Mouse (Mus musculus) forebrain, embryonic 10.5 days (tissue): ENCODE results near the gene Ciao2a. TPM values are rescaled to one million over a fixed set of nuclear protein-coding genes. Genes with fewer than 3 reads are reported as not detected.
A peak's percentile ranks its signal among the peaks of the same experiment; 100 is the strongest.

Experiments
- DNase-seq: peaks from one replicate; pipeline ENCODE4 v3.0.0-alpha.2; 2017; ENCODE audit warnings: low spot score; ENCODE audit errors: extremely low spot score
- H3K27ac ChIP-seq: fragments of 300-500 bp; sonication (generic); 2 replicates; pipeline ENCODE4 v1.5.1; 2016; ENCODE audit warnings: mild to moderate bottlenecking
- H3K27me3 ChIP-seq: fragments of 300-500 bp; sonication (generic); 2 replicates; pipeline ENCODE4 v1.6.1; 2016; ENCODE audit warnings: mild to moderate bottlenecking; ENCODE audit not compliant: poor library complexity, severe bottlenecking
- H3K36me3 ChIP-seq: fragments of 300-500 bp; sonication (generic); replicated peaks from 2 replicates; pipeline ENCODE4 v1.6.1; 2016; ENCODE audit warnings: mild to moderate bottlenecking, moderate library complexity
- H3K4me1 ChIP-seq: fragments of 300-500 bp; sonication (generic); 2 replicates; pipeline ENCODE4 v1.6.1; 2016
- H3K4me3 ChIP-seq: fragments of 300-500 bp; sonication (generic); 2 replicates; pipeline ENCODE4 v1.5.1; 2016; ENCODE audit warnings: mild to moderate bottlenecking, moderate library complexity
- H3K9me3 ChIP-seq: fragments of 300-500 bp; sonication (generic); 2 replicates; pipeline ENCODE4 v1.6.1; 2016; ENCODE audit warnings: mild to moderate bottlenecking, moderate library complexity
- WGBS: fragments of 180-500 bp; shearing (Covaris S2); methylation state at CpG from one replicate; pipeline ENCODE4 v1.1.7; 2016; 5-methylcytosine and 5-hydroxymethylcytosine counted together
- polyA plus RNA-seq: library from polyadenylated mRNA; unstranded; fragments of >200 nt; fragmentation: Nextera tagmentation; extraction: Ambion mirVana; gene quantifications from 2 replicates; pipeline ENCODE4 v1.2.1, GENCODE M21; 2016

Ciao2a gene
- polyA plus RNA-seq, 1 experiment from 2014 or later: 168 TPM

DNA sequence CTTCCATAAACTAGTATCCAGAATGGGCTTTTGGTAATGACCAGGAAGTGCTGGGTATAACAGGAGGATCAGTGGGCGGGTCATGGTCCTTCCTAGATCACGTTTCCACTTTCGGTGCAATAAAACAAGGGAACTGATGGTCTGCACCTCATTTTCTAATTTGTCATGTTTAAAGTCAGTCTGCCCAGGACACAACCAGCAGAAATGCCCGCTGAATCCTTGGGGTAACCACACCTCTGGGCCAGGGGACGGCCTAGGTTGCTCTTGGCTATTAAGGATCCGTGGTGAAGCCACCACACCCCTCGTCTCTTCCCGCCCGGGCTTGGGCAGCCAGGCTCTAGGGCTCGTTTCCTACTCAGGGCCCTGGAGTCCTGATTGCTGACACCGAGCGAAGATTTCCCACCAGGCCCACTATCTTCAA lies 2.3 kb upstream of the Ciao2a start:
- H3K27ac ChIP-seq: peak overlapping the region; percentile 94
- H3K4me3 ChIP-seq: peak overlapping the region; percentile 86
- no peaks in the 10 kb centered on the region for H3K27me3 ChIP-seq
- peaks cover 51% of the 10 kb centered on the region for H3K4me1 ChIP-seq
- peaks cover 12% of the 10 kb centered on the region for H3K36me3 ChIP-seq
- peak; percentile 25 for DNase-seq
- under 1% methylated on average over 12 of the region's 12 CpGs for WGBS
- H3K9me3 ChIP-seq: no peaks in the 10 kb centered on the region

DNA sequence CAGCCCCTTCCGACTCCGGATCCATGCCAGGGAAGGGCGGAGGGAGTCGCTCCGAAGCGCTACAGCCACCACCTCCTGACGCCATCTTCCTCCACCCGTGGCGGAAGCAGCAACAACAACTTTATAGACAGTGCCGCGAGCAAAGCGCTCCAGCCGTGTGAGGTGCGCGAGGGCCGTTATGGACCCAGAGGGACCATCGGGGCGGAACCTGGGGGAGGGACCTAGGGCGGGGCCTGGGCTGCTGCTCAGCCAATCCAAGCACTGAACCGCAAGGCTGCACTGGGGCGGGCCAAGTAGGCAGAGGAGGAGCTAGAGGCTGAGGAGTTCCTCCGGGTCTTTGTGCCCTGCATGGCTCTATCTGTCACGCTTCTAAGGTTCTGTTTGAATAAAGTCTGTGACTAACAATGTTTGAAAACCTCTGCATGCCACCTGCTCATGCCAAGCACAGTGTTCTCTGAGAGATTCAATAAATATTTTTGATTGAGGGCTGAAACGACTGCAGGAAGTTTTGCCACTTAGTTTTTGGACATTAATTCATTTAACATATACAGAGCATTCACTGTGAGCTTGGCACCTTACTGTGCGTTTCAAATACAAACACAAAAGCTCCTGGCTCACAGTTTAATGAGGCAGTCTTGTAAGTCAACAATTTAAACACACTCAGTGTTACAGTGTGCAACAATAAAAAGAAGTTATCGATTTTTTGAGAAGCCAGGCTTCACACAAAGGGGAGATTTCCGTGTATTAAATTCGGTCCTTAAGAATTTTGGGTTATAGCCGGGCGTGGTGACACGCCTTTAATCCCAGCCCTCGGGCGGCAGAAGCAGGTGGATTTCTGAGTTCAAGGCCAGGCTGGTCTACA lies 1.5 kb upstream of the Ciao2a start:
- WGBS: 17% methylated on average over 33 of the region's 33 CpGs
- Histone ChIP-seq H3K9me3 (no peaks in the 10 kb centered on the region), H3K36me3 (peaks cover 12% of the 10 kb centered on the region), H3K27me3 (no peaks in the 10 kb centered on the region), H3K27ac (peak overlapping the region; percentile 94), H3K4me1 (peaks cover 51% of the 10 kb centered on the region), H3K4me3 (peak overlapping the region; percentile 86)
- DNase-seq: peak; percentile 99

DNA sequence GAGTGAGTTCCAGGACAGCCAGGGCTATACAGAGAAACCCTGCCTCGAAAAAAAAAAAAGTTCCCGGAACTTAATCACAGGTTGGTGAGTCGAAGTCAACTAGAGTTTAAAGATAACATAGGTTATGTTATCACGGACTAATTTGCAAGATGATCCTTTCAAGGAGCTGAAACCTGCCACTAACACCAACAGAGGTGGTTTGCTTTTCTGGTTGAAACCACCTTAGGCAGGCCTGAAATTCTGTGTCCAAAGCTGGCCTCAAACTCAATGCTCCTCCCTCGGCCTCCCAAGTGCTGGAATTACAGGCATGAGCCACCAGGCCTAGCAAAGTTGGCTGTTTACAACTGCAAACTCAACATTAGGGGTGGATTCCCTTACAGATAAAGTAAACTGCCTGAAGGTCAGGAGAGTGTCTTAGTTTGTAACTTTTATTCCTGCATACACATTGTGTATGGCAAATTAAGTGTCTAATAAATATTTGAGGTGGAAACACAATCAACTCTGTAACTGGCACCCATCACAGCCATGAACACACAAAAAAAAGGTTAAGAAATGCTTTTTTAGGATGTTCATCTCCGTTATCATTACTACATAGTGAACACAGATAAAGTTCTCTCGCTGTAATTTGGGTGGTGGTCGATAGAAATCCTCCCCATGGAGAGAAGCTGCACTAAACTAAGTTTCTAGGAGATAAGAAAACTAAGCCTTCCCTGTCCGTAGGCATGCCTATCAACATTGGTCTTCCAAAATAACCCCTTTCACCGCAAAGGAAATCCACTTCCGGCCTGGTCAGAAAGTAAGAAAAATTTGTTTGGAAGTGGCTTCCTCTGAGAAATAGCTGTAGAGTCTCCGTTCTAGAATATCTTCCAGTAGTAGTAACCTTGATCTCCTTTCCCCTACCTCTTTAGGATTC lies 612 bp upstream of the Ciao2a start:
- no peak for DNase-seq
- Histone ChIP-seq H3K27me3 (no peaks in the 10 kb centered on the region), H3K4me3 (peak overlapping the region; percentile 86), H3K27ac (peak overlapping the region; percentile 94), H3K4me1 (peaks cover 51% of the 10 kb centered on the region), H3K36me3 (peaks cover 20% of the 10 kb centered on the region), H3K9me3 (no peaks in the 10 kb centered on the region)
- WGBS: 66% methylated on average over 12 of the region's 12 CpGs

DNA sequence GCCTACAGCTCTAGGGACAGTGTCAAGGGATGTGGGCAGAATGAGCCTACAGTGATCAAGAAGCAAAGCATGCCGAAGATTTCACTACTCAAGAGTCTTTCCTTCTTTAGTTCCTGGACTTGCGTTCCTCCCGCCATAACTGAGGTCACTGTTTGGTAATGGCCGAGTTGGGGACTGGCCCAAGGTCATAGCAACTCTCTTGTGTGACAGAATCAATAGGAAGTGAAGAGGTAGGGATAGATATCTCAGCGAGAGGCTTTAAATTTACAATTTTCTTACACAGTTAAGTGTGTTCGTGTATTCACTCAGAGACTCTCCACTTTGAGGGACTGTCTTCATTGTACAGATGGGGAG lies 759 bp downstream of the Ciao2a start:
- Histone ChIP-seq H3K9me3 (no peaks in the 10 kb centered on the region), H3K4me3 (peak overlapping the region; percentile 86), H3K27ac (peak overlapping the region; percentile 94), H3K36me3 (peaks cover 24% of the 10 kb centered on the region), H3K4me1 (peaks cover 51% of the 10 kb centered on the region), H3K27me3 (no peaks in the 10 kb centered on the region)
- 54% methylated on average over 6 of the region's 6 CpGs for WGBS
- DNase-seq: no peak

DNA sequence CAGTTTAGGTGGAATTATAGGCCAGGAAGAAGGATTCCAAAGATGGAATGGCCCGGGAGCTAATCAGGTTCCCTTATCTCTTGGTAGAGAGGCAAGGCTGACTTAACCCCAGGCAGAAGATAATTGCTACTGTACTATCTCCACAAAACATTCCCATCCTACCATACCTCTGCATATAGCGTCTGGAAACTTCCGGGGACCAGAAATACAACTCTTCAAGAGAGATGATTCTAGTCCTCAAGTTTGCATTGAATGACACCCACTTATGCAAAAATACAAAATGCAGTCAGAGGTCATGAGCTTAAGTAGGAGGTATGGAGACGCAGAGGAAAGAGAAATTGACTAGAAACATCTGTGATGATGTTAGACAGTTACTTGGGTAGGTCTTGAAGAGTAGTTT lies 1.5 kb downstream of the Ciao2a start:
- Histone ChIP-seq H3K4me3 (peak overlapping the region; percentile 86), H3K27me3 (no peaks in the 10 kb centered on the region), H3K4me1 (peaks cover 46% of the 10 kb centered on the region), H3K27ac (no peak overlapping the region), H3K36me3 (peaks cover 28% of the 10 kb centered on the region), H3K9me3 (no peaks in the 10 kb centered on the region)
- 91% methylated on average over 4 of the region's 4 CpGs for WGBS
- no peak for DNase-seq

DNA sequence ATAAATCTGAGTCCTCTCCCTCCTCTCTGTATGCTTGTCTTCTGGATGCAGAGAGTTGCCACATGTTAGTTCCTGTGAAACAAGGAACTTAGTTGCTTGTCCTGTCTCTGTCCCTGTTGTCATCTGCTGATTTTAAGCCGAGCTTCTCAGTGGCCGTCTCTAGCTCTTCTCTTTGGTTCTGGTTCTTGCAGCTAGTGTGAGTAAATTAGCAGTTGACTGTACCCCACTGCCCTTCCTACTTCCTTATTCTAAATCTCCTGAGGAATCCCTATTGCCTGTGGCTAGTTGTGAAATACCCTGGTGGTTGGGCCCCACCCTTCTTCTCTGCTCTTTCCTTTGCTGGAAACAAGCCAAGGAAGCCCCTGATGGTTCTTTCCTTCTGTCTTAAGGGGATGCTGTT lies 5.1 kb downstream of the Ciao2a start:
- no peak for DNase-seq
- H3K27me3 ChIP-seq: no peaks in the 10 kb centered on the region
- H3K4me3 ChIP-seq: no peak overlapping the region
- peaks cover 61% of the 10 kb centered on the region for H3K36me3 ChIP-seq
- H3K4me1 ChIP-seq: peaks cover 16% of the 10 kb centered on the region
- 95% methylated on average over 2 of the region's 2 CpGs for WGBS
- H3K9me3 ChIP-seq: no peaks in the 10 kb centered on the region
- H3K27ac ChIP-seq: no peak overlapping the region

DNA sequence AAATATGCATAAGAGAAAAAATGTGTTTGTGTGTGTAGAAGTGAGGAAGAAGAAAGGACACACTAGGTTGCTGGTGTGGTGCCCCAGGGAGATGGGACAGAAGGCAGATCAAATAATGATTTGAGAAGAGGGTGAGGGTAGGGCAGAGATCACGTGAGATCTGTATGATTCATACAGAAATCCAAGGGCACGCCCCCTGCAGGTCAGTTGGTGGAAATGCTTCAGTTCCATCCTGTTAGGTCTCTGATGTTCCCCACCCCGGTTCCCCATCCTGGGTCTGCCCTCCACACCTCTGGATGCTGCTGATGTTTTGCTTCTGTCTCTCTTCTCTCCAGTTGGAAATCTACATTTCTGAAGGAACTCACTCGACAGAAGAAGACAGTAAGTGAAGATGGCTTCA lies 9.6 kb downstream of the Ciao2a start:
- no peak overlapping the region for H3K4me3 ChIP-seq
- H3K9me3 ChIP-seq: no peaks in the 10 kb centered on the region
- H3K27ac ChIP-seq: no peak overlapping the region
- no peaks in the 10 kb centered on the region for H3K27me3 ChIP-seq
- H3K36me3 ChIP-seq: peaks cover 93% of the 10 kb centered on the region
- 53% methylated on average over 4 of the region's 4 CpGs for WGBS
- no peaks in the 10 kb centered on the region for H3K4me1 ChIP-seq
- DNase-seq: no peak

DNA sequence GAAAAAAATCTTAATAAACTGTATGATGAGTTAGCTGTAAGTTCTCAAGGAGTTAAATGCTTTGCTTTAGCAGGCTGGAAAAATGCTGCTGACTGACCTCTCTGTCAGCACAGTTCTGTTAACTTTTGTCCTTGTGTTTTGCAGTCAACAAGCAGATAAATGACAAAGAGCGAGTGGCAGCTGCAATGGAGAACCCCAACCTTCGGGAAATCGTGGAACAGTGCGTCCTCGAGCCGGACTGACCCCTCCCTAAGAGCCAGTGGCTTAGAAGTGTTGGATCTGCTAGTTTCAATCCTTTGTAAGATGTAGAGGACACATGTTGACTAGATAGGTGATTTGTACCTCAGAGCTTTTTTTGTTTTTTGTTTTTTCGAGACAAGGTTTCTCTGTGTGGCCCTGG lies 11.8 kb downstream of the Ciao2a start:
- Histone ChIP-seq H3K27me3 (no peaks in the 10 kb centered on the region), H3K4me1 (no peaks in the 10 kb centered on the region), H3K27ac (no peak overlapping the region), H3K4me3 (no peak overlapping the region), H3K36me3 (peaks cover 77% of the 10 kb centered on the region), H3K9me3 (no peaks in the 10 kb centered on the region)
- DNase-seq: no peak
- 93% methylated on average over 7 of the region's 7 CpGs for WGBS

DNA sequence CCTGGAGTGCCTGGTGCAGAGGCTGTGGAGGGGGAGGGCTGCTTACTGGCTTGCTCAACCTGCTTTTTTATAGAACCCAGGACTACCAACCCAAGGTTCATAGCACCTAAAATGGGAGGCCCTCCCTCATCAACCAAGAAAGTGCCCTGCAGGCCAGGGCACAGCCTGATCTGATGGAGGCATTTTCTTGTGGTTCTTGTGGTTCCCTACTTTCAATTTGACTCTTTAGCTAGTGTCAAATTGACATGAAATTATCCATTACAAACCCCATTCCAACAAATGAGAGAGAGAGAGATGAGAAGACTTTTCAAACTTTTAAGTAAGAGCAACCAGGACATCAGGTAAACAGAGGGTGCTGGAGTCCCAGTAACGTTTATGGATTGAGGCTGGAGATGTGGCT lies 15.9 kb downstream of the Ciao2a start:
- Histone ChIP-seq H3K36me3 (peaks cover 39% of the 10 kb centered on the region), H3K9me3 (no peaks in the 10 kb centered on the region), H3K27ac (no peak overlapping the region), H3K4me3 (no peak overlapping the region), H3K27me3 (no peaks in the 10 kb centered on the region), H3K4me1 (peaks cover 3% of the 10 kb centered on the region; the same call in 1 of the 2 replicates)
- DNase-seq: no peak
- 85% methylated on average over 1 of the region's 1 CpGs for WGBS

DNA sequence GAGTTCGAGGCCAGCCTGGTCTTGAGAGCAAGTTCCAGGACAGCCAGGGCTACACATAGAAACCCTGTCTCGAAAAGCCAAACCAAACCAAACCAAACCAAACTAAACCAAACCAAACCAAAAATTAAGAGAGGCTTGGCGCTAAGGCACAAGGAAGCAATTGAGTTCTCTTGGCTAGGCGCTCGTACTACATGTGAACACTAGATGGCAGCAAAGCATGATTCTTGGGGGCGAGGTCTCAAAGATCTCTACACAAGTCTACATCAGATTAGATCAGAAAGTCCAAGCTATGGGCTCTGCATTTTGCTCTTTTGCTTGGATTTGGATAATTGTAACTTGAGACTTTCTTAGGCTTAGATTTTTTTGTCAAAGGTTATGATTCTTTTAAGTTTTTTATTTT lies 17.8 kb downstream of the Ciao2a start:
- no peaks in the 10 kb centered on the region for H3K9me3 ChIP-seq
- peak; percentile 75 for DNase-seq
- H3K27ac ChIP-seq: no peak overlapping the region
- 8% methylated on average over 6 of the region's 6 CpGs for WGBS
- peaks cover 19% of the 10 kb centered on the region for H3K36me3 ChIP-seq
- peaks cover 3% of the 10 kb centered on the region; the same call in 1 of the 2 replicates for H3K4me1 ChIP-seq
- H3K4me3 ChIP-seq: no peak overlapping the region
- H3K27me3 ChIP-seq: no peaks in the 10 kb centered on the region

DNA sequence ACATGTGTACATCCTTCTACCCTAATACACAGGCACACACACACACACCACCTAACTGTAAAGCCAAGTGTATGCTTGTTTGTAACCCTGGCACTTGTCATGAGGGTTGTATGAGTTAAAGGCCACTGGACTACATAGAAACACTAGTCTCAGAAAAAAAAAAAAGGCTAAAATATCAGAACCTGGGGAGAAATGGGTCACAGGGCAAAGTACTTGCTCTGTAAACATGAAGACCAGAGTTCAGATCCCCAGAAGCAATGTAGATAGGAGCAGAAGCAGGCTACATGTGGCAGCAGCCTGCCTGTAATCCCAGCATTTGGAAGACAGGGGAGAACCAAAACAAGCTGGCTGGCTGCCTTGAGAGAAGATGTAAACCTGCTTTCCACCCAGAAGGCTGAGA lies 19.7 kb downstream of the Ciao2a start:
- no peak overlapping the region for H3K27ac ChIP-seq
- no peaks in the 10 kb centered on the region for H3K27me3 ChIP-seq
- H3K9me3 ChIP-seq: no peaks in the 10 kb centered on the region
- no peak overlapping the region for H3K4me3 ChIP-seq
- H3K36me3 ChIP-seq: 0 out of 2 replicates have a peak, but pooled peaks cover 3% of the 10 kb centered on the region
- peaks cover 3% of the 10 kb centered on the region; the same call in 1 of the 2 replicates for H3K4me1 ChIP-seq
- no peak for DNase-seq

DNA sequence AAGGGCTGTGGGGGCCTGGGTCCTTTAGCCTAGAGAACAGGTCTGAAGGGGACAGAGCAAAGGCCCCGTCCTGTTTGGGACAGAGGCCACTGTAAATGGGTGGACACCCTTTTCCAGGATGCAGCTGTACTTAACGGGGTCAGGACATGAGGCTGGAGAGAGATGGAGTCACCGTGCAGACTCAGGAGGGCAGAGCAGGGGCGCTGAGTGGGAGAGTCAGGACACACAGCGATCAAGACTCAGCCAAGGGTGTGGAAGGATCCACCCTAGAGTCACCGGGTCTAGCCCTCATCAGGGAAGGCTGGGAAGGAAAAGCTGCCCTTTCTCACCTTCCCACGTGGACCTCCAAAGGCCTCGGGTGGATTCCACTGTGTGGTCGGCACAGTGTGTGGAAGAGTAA lies 25.6 kb downstream of the Ciao2a start:
- Histone ChIP-seq H3K27ac (no peak overlapping the region), H3K27me3 (peaks cover 30% of the 10 kb centered on the region), H3K4me1 (peaks cover 4% of the 10 kb centered on the region), H3K4me3 (no peak overlapping the region), H3K36me3 (no peaks in the 10 kb centered on the region), H3K9me3 (no peaks in the 10 kb centered on the region)
- WGBS: 73% methylated on average over 9 of the region's 9 CpGs
- no peak for DNase-seq

DNA sequence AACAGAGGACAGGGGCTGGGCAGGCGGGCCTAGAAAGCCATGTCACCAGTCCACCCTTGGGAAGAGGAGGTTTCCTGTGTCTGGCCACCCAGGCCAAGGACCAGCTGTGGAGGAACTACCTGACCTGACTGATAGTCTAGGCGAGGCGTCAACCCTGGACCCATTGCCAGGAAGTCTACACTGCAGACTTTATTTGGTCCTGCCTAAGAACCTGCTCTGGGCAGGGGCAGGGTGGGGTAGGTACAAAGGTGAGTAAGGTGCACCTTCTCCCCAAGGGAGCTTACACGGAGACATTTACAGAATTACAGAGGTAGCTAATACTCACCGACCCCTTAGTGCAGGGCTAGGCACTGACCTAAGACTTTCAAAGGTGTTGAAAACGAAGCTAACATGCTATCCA lies 27.2 kb downstream of the Ciao2a start:
- no peak for DNase-seq
- Histone ChIP-seq H3K4me1 (peaks cover 13% of the 10 kb centered on the region), H3K36me3 (no peaks in the 10 kb centered on the region), H3K4me3 (no peak overlapping the region), H3K27me3 (peaks cover 46% of the 10 kb centered on the region), H3K9me3 (no peaks in the 10 kb centered on the region), H3K27ac (no peak overlapping the region)
- 86% methylated on average over 6 of the region's 6 CpGs for WGBS
